Mouse (Mus musculus) adrenal gland, postnatal 25 days (tissue): ENCODE measurements around the gene Pigx. TPM values are rescaled to one million over a fixed set of nuclear protein-coding genes. Genes with fewer than 3 reads are reported as not detected.

ENCODE experiments used
- DNase-seq: peaks from one replicate; pipeline ENCODE4 v3.0.0; 2021; ENCODE audit warnings: mixed read lengths
- total RNA-seq: library from RNA; stranded (reverse); gene quantifications from 2 replicates; pipeline ENCODE4 v1.2.3, GENCODE M21; 2021

The Pigx gene
- total RNA-seq, 1 experiment from 2014 or later, result 29.8 TPM

DNA sequence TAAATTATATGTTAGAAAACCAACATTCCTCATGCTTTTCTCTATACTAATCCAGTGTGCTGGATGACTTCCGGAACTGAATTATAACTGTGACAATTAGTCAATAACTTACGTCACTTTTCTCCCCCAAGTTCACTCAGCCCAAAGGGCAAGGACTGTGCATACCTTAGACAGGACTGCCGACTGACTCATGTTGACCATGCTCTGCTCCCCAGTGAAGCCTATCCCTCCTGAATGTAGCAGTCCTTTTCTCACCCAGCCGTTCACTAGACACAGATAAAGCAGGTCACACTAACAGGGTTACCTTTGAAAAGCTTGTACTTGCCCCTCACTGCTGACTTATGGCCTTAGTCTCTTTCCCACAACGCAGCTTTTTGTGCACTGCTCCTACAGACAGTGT lies 40.7 kb downstream of the Pigx start:
- DNase-seq, result no peak

DNA sequence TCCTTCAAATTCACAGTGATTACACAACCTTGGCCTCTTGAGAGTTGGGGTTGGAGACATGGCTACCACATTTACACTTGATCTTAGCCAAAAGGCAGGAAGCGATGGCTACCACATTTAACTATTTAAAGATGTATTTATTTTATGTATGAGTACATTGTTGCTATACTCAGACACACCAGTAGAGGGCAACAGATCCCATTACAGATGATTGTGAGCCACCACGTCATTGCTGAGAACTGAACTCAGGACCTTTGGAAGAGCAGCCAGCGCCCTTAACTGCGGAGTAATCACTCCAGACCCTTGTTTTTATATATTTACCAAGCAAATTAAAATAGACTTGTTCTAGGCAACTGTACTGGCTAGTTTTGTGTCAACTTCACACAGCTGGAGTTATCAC lies 57.2 kb downstream of the Pigx start:
- DNase-seq, result no peak

Other genes starting within 250 kb of the Pigx start
- gene Meltf, start 220.9 kb downstream of the Pigx start, total RNA-seq, result not detected in 2 replicates
- gene Pigz, start 165.9 kb downstream of the Pigx start, total RNA-seq, result not detected in 2 replicates
- gene 0610012G03Rik, start 151.2 kb downstream of the Pigx start, total RNA-seq, result 38.6 and 41.3 TPM in 2 replicates
- 58.4 and 69.3 TPM in 2 replicates for gene Ncbp2, start 151.2 kb downstream of the Pigx start, total RNA-seq
- 23.2 and 24.0 TPM in 2 replicates for gene Senp5, start 96.5 kb downstream of the Pigx start, total RNA-seq
- gene Pak2, start 20.4 kb downstream of the Pigx start, total RNA-seq, result 57.0 and 59.5 TPM in 2 replicates
- 13.5 and 15.7 TPM in 2 replicates for gene Cep19, start 60 bp upstream of the Pigx start, total RNA-seq
- 6.1 and 8.9 TPM in 2 replicates for gene Nrros, start 65.9 kb upstream of the Pigx start, total RNA-seq
- gene Bex6, start 80.1 kb upstream of the Pigx start, total RNA-seq, result not detected in 2 replicates
- 19.6 and 22.8 TPM in 2 replicates for gene Fbxo45, start 147.4 kb upstream of the Pigx start, total RNA-seq
- gene Wdr53, start 147.5 kb upstream of the Pigx start, total RNA-seq, result 15.1 and 16.3 TPM in 2 replicates
- gene Smco1, start 171.7 kb upstream of the Pigx start, total RNA-seq, result 0.36 TPM in 1 of 2 replicates, not detected in the other
- 29.1 and 33.9 TPM in 2 replicates for gene Rnf168, start 177.7 kb upstream of the Pigx start, total RNA-seq
- gene Ubxn7, start 232.5 kb upstream of the Pigx start, total RNA-seq, result 40.4 and 77.1 TPM in 2 replicates